ENCODE assay signal across 7 mouse cellular contexts in the genomic region with DNA sequence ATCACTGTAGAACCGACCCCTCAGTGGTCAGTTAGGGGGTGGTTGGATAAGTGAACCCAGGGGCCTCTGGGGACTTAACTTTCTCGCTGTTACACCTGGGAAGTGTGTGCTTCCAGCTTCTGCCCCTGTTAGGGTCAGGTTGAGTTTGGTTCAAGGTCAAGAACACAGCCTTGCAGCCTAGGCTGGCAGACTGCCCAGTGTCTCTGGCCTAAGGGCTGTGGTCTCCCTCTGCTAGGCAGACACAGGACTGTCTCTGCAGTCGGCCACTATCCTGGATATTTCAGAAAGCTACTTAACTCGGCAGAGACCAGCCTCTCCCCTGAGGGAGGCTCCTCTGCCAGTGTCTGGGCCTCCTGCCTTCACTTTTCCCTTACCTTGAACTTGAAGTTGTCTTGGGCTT. TPM values are rescaled to one million over a fixed set of nuclear protein-coding genes. Genes with fewer than 3 reads are reported as not detected.
A peak's percentile ranks its signal among the peaks of the same experiment; 100 is the strongest.
DNase-seq lines count a peak whose midpoint lies in the region; ATAC-seq lines count a peak whose summit lies in the region.

No protein-coding gene starts in this region.

- WGBS in liver, embryonic 11.5 days: 62% methylated on average over 4 of the region's 4 CpGs
- 55% methylated on average over 4 of the region's 4 CpGs for WGBS in forebrain, embryonic 10.5 days
- WGBS in neural tube, embryonic 15.5 days: 32% methylated on average over 4 of the region's 4 CpGs

- no peak for ATAC-seq in liver, embryonic 11.5 days (replicated peaks; ENCODE audit: low FRiP score)
- no peak for ATAC-seq in neural tube, embryonic 15.5 days (ENCODE audit: low FRiP score)

- H3K4me1 ChIP-seq in liver, embryonic 11.5 days (replicated peaks; ENCODE audit: control insufficient read depth, insufficient read depth, low read length): peaks cover 41% of the 10 kb centered on the region
- peaks cover 67% of the 10 kb centered on the region for H3K4me1 ChIP-seq in forebrain, embryonic 10.5 days
- peaks cover 75% of the 10 kb centered on the region for H3K4me1 ChIP-seq in neural tube, embryonic 15.5 days

- H3K36me3 ChIP-seq in liver, embryonic 11.5 days (ENCODE audit: control insufficient read depth, insufficient read depth, low read length): peaks cover 35% of the 10 kb centered on the region
- peaks cover 57% of the 10 kb centered on the region for H3K36me3 ChIP-seq in forebrain, embryonic 10.5 days (replicated peaks)
- peaks cover 22% of the 10 kb centered on the region for H3K36me3 ChIP-seq in neural tube, embryonic 15.5 days

- DNase-seq in liver, embryonic 11.5 days (ENCODE audit: low spot score): no peak
- DNase-seq in liver: no peak
- no peak for DNase-seq in forebrain, embryonic 10.5 days (ENCODE audit: extremely low spot score, low spot score)
- DNase-seq in kidney, postnatal 10 days: peak; percentile 57
- no peak for DNase-seq in thymus, postnatal 14 days
- no peak for DNase-seq in cerebellum, adult 8-10 months

- H3K27ac ChIP-seq in liver, embryonic 11.5 days (ENCODE audit: low read depth, low read length): peak overlapping the region; percentile 10; the same call in 1 of the 2 replicates
- peak overlapping the region; percentile 100 for H3K27ac ChIP-seq in forebrain, embryonic 10.5 days
- H3K27ac ChIP-seq in neural tube, embryonic 15.5 days (replicated peaks): peak overlapping the region; percentile 93

- H3K9ac ChIP-seq in liver, embryonic 11.5 days (ENCODE audit: low read depth, low read length): peak overlapping the region; percentile 99
- H3K9ac ChIP-seq in neural tube, embryonic 15.5 days (replicated peaks): no peak overlapping the region

- H3K27me3 ChIP-seq in liver, embryonic 11.5 days (replicated peaks; ENCODE audit: control insufficient read depth, insufficient read depth, low read length): no peaks in the 10 kb centered on the region; the same call in 1 of the 2 replicates
- H3K27me3 ChIP-seq in forebrain, embryonic 10.5 days (ENCODE audit: poor library complexity, severe bottlenecking): peaks cover 19% of the 10 kb centered on the region
- H3K27me3 ChIP-seq in neural tube, embryonic 15.5 days (replicated peaks): peaks cover 4% of the 10 kb centered on the region; the same call in 1 of the 2 replicates

- peak overlapping the region; percentile 95 for H3K4me2 ChIP-seq in liver, embryonic 11.5 days
- H3K4me2 ChIP-seq in neural tube, embryonic 15.5 days: peak overlapping the region; percentile 92

- no peaks in the 10 kb centered on the region for H3K9me3 ChIP-seq in liver, embryonic 11.5 days (ENCODE audit: control insufficient read depth, low read length)
- no peaks in the 10 kb centered on the region for H3K9me3 ChIP-seq in forebrain, embryonic 10.5 days
- no peaks in the 10 kb centered on the region for H3K9me3 ChIP-seq in neural tube, embryonic 15.5 days (replicated peaks)

- peak overlapping the region; percentile 98 for H3K4me3 ChIP-seq in liver, embryonic 11.5 days (ENCODE audit: low read depth, low read length)
- H3K4me3 ChIP-seq in forebrain, embryonic 10.5 days: peak overlapping the region; percentile 89
- H3K4me3 ChIP-seq in neural tube, embryonic 15.5 days (replicated peaks): peak overlapping the region; percentile 86

RNA-seq across cellular contexts. Expression of a gene that starts 3.8 kb away (rescaled TPM):
- 66.7 and 74.5 TPM in 2 replicates for polyA plus RNA-seq in liver, embryonic 11.5 days (2014; fragmentation: Nextera tagmentation; extraction: Ambion mirVana)
- polyA plus RNA-seq in forebrain, embryonic 10.5 days (2016; fragmentation: Nextera tagmentation; extraction: Ambion mirVana): 40.8 and 44.7 TPM in 2 replicates
- 16.7 and 16.8 TPM in 2 replicates for polyA plus RNA-seq in neural tube, embryonic 15.5 days (2015; fragmentation: Nextera tagmentation; extraction: Ambion mirVana)

RNA-seq across cellular contexts. Expression of a gene that starts 38.3 kb away (rescaled TPM):
- not detected in 2 replicates for polyA plus RNA-seq in liver, embryonic 11.5 days (2014; fragmentation: Nextera tagmentation; extraction: Ambion mirVana)
- polyA plus RNA-seq in forebrain, embryonic 10.5 days (2016; fragmentation: Nextera tagmentation; extraction: Ambion mirVana): not detected in 2 replicates
- 0.65 TPM in 1 of 2 replicates, not detected in the other for polyA plus RNA-seq in neural tube, embryonic 15.5 days (2015; fragmentation: Nextera tagmentation; extraction: Ambion mirVana)

RNA-seq across cellular contexts. Expression of a gene that starts 38.4 kb away (rescaled TPM):
- polyA plus RNA-seq in liver, embryonic 11.5 days (2014; fragmentation: Nextera tagmentation; extraction: Ambion mirVana): 5.0 and 6.7 TPM in 2 replicates
- polyA plus RNA-seq in forebrain, embryonic 10.5 days (2016; fragmentation: Nextera tagmentation; extraction: Ambion mirVana): 22.1 and 23.0 TPM in 2 replicates
- 23.6 and 26.4 TPM in 2 replicates for polyA plus RNA-seq in neural tube, embryonic 15.5 days (2015; fragmentation: Nextera tagmentation; extraction: Ambion mirVana)

Comparison
In these comparisons a context has a peak if more than half of its experiments do, and no peak if none do; other contexts are left out.
1. H3K27ac ChIP-seq: peak in every context shown above with its lines; median percentile 100 in forebrain, embryonic 10.5 days; 93 in neural tube, embryonic 15.5 days; 10 in liver, embryonic 11.5 days.